Mouse (Mus musculus) neural tube, embryonic 15.5 days (tissue): ENCODE measurements around the gene Hirip3. TPM values are rescaled to one million over a fixed set of nuclear protein-coding genes. Genes with fewer than 3 reads are reported as not detected.
"Not testable (repeated sequence)": the region's sequence is repeated elsewhere in the genome, so short reads cannot be mapped to it uniquely, and the experiment has no call there.

ENCODE experiments used
- ATAC-seq: fragments of 200-750 bp; cut with Nextera tagmentation; 2 replicates; pipeline ENCODE4 v1.8.0; 2017; ENCODE audit warnings: mild to moderate bottlenecking, moderate TSS enrichment, moderate library complexity; ENCODE audit not compliant: low FRiP score
- H3K27ac ChIP-seq: fragments of 300-500 bp; sonication (generic); replicated peaks from 2 replicates; pipeline ENCODE4 v1.5.1; 2015; ENCODE audit warnings: mild to moderate bottlenecking, inconsistent platforms
- H3K27me3 ChIP-seq: fragments of 300-500 bp; sonication (generic); replicated peaks from 2 replicates; pipeline ENCODE4 v1.6.1; 2015; ENCODE audit warnings: inconsistent platforms
- H3K36me3 ChIP-seq: fragments of 300-500 bp; sonication (generic); 2 replicates; pipeline ENCODE4 v1.6.1; 2015; ENCODE audit warnings: inconsistent platforms
- H3K4me1 ChIP-seq: fragments of 300-500 bp; sonication (generic); 2 replicates; pipeline ENCODE4 v1.6.1; 2015; ENCODE audit warnings: inconsistent platforms
- H3K4me2 ChIP-seq: fragments of 300-500 bp; sonication (generic); 2 replicates; pipeline ENCODE4 v1.6.1; 2015; ENCODE audit warnings: inconsistent platforms, mild to moderate bottlenecking, moderate library complexity
- H3K4me3 ChIP-seq: fragments of 300-500 bp; sonication (generic); replicated peaks from 2 replicates; pipeline ENCODE4 v1.5.1; 2015; ENCODE audit warnings: mild to moderate bottlenecking, inconsistent platforms
- H3K9ac ChIP-seq: fragments of 300-500 bp; sonication (generic); replicated peaks from 2 replicates; pipeline ENCODE4 v1.6.1; 2015; ENCODE audit warnings: mild to moderate bottlenecking, inconsistent platforms
- H3K9me3 ChIP-seq: fragments of 300-500 bp; sonication (generic); replicated peaks from 2 replicates; pipeline ENCODE4 v1.6.1; 2016; ENCODE audit warnings: inconsistent platforms
- WGBS: fragments of 180-500 bp; shearing (Covaris S2); methylation state at CpG from one replicate; pipeline ENCODE4 v1.1.7; 2015; ENCODE audit warnings: mixed read lengths; 5-methylcytosine and 5-hydroxymethylcytosine counted together
- polyA plus RNA-seq: library from polyadenylated mRNA; unstranded; fragments of >200 nt; fragmentation: Nextera tagmentation; extraction: Ambion mirVana; gene quantifications from 2 replicates; pipeline ENCODE4 v1.2.1, GENCODE M21; 2015

Gene Hirip3
- polyA plus RNA-seq, 1 experiment from 2014 or later = 20.3 TPM

DNA sequence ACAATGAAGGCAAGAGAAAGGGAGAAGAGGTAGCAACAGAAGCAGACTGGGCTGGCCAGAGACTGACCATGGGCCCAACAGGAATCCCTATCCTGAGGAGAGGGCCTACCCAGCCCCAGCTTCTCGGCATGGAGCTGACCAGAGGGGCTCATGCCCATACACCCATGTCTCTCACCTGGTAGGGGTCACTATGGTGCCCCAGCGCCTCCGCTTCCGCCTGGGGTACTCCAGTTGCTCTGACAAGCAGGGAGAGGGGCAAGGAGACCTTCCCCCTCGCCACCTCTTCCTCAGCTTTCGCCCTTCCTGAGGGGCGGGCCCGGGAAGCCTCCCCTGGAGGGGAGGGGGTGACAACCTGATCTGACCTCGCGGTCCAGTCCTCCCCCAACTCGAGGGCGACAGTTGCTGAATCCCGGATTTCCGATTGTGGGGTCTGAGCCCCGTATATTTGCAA, 22.0 kb downstream of the Hirip3 start:
- Histone ChIP-seq H3K4me1 (peaks cover 42% of the 10 kb centered on the region), H3K9ac (peak overlapping the region; percentile 98), H3K36me3 (peaks cover 13% of the 10 kb centered on the region), H3K4me3 (peak overlapping the region; percentile 87), H3K4me2 (peak overlapping the region; percentile 86), H3K27ac (peak overlapping the region; percentile 96), H3K9me3 (no peaks in the 10 kb centered on the region), H3K27me3 (no peaks in the 10 kb centered on the region)
- WGBS = under 1% methylated on average over 15 of the region's 15 CpGs
- peak; percentile 6; the same call in 1 of the 2 replicates for ATAC-seq

GRCm38 (mm10) chr7:126884286-126885164, 22.8 kb downstream of the Hirip3 start, which contains the start of gene Taok2:
Taok2 (minus strand) TSS chr7:126884703.
- no peaks in the 10 kb centered on the region for H3K27me3 ChIP-seq
- no peaks in the 10 kb centered on the region for H3K9me3 ChIP-seq
- H3K27ac ChIP-seq = peak within 1 kb of the TSS; percentile 96
- H3K4me2 ChIP-seq = peak within 1 kb of the TSS; percentile 86
- under 1% methylated on average over 50 of the region's 56 CpGs for WGBS
- H3K36me3 ChIP-seq = peaks cover 5% of the 10 kb centered on the region
- peak within 1 kb of the TSS; percentile 98 for H3K9ac ChIP-seq
- H3K4me3 ChIP-seq = peak within 1 kb of the TSS; percentile 87
- H3K4me1 ChIP-seq = peaks cover 42% of the 10 kb centered on the region
- peak; percentile 98 for ATAC-seq

GRCm38 (mm10) chr7:126887281-126887680, 25.5 kb downstream of the Hirip3 start:
- H3K4me2 ChIP-seq = no peak overlapping the region
- WGBS = 93% methylated on average over 5 of the region's 5 CpGs
- no peak for ATAC-seq
- no peak overlapping the region for H3K9ac ChIP-seq
- no peak overlapping the region for H3K4me3 ChIP-seq
- H3K4me1 ChIP-seq = peaks cover 19% of the 10 kb centered on the region
- H3K36me3 ChIP-seq = peaks cover 14% of the 10 kb centered on the region
- no peaks in the 10 kb centered on the region for H3K9me3 ChIP-seq
- H3K27me3 ChIP-seq = no peaks in the 10 kb centered on the region
- no peak overlapping the region for H3K27ac ChIP-seq

GRCm38 (mm10) chr7:126888852-126889251, 27.1 kb downstream of the Hirip3 start:
- H3K27me3 ChIP-seq = no peaks in the 10 kb centered on the region
- no peak for ATAC-seq
- peaks cover 14% of the 10 kb centered on the region for H3K36me3 ChIP-seq
- no peak overlapping the region for H3K9ac ChIP-seq
- WGBS = 53% methylated on average over 7 of the region's 7 CpGs
- no peak overlapping the region for H3K27ac ChIP-seq
- H3K4me1 ChIP-seq = peaks cover 4% of the 10 kb centered on the region; the same call in 1 of the 2 replicates
- no peaks in the 10 kb centered on the region for H3K9me3 ChIP-seq
- H3K4me3 ChIP-seq = no peak overlapping the region
- no peak overlapping the region for H3K4me2 ChIP-seq

GRCm38 (mm10) chr7:126896912-126897311, 35.1 kb downstream of the Hirip3 start:
- H3K4me3 ChIP-seq = no peak overlapping the region
- H3K27ac ChIP-seq = no peak overlapping the region
- peaks cover 19% of the 10 kb centered on the region for H3K4me1 ChIP-seq
- no peaks in the 10 kb centered on the region for H3K9me3 ChIP-seq
- H3K27me3 ChIP-seq = no peaks in the 10 kb centered on the region
- no peak for ATAC-seq
- peak overlapping the region; percentile 71 for H3K4me2 ChIP-seq
- peak overlapping the region; percentile 89; the same call in 1 of the 2 replicates for H3K9ac ChIP-seq
- no peaks in the 10 kb centered on the region for H3K36me3 ChIP-seq
- 91% methylated on average over 5 of the region's 5 CpGs for WGBS

DNA sequence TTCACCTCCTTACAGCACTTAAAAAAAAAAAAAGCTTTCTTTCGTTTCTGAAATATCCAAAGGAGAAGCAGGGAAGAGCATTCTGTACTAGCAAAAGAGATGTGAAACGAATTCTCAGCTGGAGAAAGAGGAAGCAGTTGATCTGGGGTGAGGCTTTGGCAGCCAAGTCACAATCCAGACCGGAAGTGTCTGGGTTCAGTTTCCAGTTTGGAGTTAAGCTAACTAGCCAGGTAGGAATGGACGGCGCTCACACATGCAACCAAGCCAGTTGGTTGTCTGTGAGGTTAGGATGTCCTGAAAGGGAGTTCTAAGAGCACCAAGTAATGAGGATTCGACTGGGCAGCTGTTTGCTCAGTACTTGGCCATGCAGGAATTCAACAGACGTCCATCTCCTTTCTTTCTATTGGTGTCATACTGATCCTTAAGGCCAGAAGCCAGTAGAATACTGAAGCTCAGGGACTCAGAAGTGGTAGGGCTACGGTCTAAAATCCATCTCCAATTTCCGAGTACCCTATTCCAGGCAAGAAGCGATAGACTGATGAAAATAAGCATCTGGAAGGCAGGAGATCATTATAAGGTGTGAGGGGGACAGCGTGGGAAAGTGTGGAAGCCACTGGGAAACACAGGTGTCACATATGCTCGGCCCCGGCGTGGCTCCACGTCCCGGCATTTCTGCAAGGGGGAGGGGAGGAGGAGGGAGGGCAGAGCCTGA, 35.8 kb downstream of the Hirip3 start:
- Histone ChIP-seq H3K4me1 (peaks cover 19% of the 10 kb centered on the region), H3K4me3 (peak overlapping the region; percentile 71), H3K27ac (peak overlapping the region; percentile 93), H3K9ac (peak overlapping the region; percentile 89), H3K4me2 (peak overlapping the region; percentile 71), H3K9me3 (no peaks in the 10 kb centered on the region), H3K36me3 (no peaks in the 10 kb centered on the region), H3K27me3 (no peaks in the 10 kb centered on the region)
- 23% methylated on average over 16 of the region's 16 CpGs for WGBS
- peak; percentile 70 for ATAC-seq

- no peaks in the 10 kb centered on the region for H3K36me3 ChIP-seq
- H3K4me3 ChIP-seq = peak overlapping the region; percentile 71
- H3K27ac ChIP-seq = peak overlapping the region; percentile 93
- H3K4me2 ChIP-seq = peak overlapping the region; percentile 71
- H3K4me1 ChIP-seq = peaks cover 19% of the 10 kb centered on the region
- H3K9me3 ChIP-seq = no peaks in the 10 kb centered on the region
- peak; percentile 96 for ATAC-seq
- peak overlapping the region; percentile 89 for H3K9ac ChIP-seq
- H3K27me3 ChIP-seq = no peaks in the 10 kb centered on the region
- WGBS = 12% methylated on average over 37 of the region's 37 CpGs
Measured at GRCm38 (mm10) chr7:126898102-126898990, 36.6 kb downstream of the Hirip3 start.

DNA sequence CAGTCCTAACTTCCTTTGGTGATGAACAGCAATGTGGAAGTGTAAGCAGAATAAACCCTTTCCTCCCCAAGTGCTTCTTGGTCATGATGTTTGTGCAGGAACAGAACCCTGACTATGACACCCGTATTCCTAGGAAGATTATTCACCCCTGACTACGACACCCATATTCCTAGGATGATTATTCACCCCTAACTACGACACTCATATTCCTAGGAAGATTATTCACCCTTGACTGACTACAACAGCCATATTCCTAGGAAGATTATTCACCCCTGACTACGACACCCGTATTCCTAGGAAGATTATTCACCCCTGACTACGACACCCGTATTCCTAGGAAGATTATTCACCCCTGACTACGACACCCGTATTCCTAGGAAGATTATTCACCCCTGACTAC, 38.0 kb downstream of the Hirip3 start:
- not testable (repeated sequence) for H3K27ac ChIP-seq, H3K9me3 ChIP-seq, H3K9ac ChIP-seq, H3K27me3 ChIP-seq, H3K4me3 ChIP-seq, ATAC-seq, H3K36me3 ChIP-seq, H3K4me2 ChIP-seq
- peaks cover 19% of the 10 kb centered on the region for H3K4me1 ChIP-seq
- WGBS = 96% methylated on average over 7 of the region's 9 CpGs

GRCm38 (mm10) chr7:126905590-126905989, 43.8 kb downstream of the Hirip3 start:
- no peak overlapping the region for H3K4me3 ChIP-seq

DNA sequence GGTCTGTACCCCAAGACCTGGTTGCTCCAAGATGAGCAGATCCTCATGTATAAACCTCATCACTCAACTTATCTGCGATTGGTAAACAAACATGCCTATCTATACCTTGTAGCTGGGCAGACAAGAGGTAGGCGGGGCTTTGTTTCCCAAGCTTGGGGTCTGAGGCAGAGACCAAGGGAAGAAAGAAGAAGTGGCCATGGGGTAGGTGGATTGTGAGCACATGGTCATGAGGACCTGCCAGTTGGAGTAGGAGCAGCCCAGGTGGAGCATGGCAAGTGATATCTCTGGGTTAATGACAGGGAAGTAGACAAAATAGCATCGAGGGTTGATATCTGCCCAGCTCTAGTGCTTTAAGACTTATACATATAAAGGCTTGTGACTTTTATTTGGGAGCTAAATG, 53.1 kb downstream of the Hirip3 start:
- H3K36me3 ChIP-seq = no peaks in the 10 kb centered on the region
- no peaks in the 10 kb centered on the region for H3K9me3 ChIP-seq
- no peaks in the 10 kb centered on the region for H3K27me3 ChIP-seq
- H3K9ac ChIP-seq = no peak overlapping the region
- no peak overlapping the region for H3K27ac ChIP-seq
- no peak overlapping the region for H3K4me2 ChIP-seq
- no peak overlapping the region for H3K4me3 ChIP-seq
- WGBS = 88% methylated on average over 3 of the region's 3 CpGs
- no peaks in the 10 kb centered on the region for H3K4me1 ChIP-seq
- no peak for ATAC-seq

More at GRCm38 (mm10) chr7:126905590-126905989, 43.8 kb downstream of the Hirip3 start:
- Histone ChIP-seq H3K9me3 (no peaks in the 10 kb centered on the region), H3K9ac (no peak overlapping the region), H3K27ac (no peak overlapping the region), H3K27me3 (no peaks in the 10 kb centered on the region), H3K4me2 (no peak overlapping the region), H3K36me3 (no peaks in the 10 kb centered on the region), H3K4me1 (no peaks in the 10 kb centered on the region)
- ATAC-seq = no peak
- 81% methylated on average over 3 of the region's 3 CpGs for WGBS
